Mouse (Mus musculus) myocyte (in vitro differentiated cells): ENCODE measurements at regions not wholly inside any gene's neighbourhood (a gene's known extent, or its start where the extent isn't known, plus 50 kb on each side); places are given as distances from the start of the nearest gene placed in this dataset.

ENCODE experiments used
- E2F4 ChIP-seq: IDR thresholded peaks from one replicate; pipeline ENCODE4 v1.6.1; 2011; ENCODE audit warnings: mild to moderate bottlenecking, control low read depth, moderate library complexity; ENCODE audit not compliant: insufficient read depth
- MAX ChIP-seq: IDR thresholded peaks from one replicate; pipeline ENCODE4 v1.6.1; 2011; ENCODE audit warnings: low read depth, mild to moderate bottlenecking, control low read depth
- MYOD1 ChIP-seq, 3 experiments: IDR thresholded peaks; one replicate each; pipeline ENCODE4 v1.6.1; 2011; ENCODE audit warnings: control low read depth in 2 of 3, low read depth in 2 of 3, mild to moderate bottlenecking in 2 of 3, moderate library complexity in 1 of 3; ENCODE audit not compliant: insufficient read length in 2 of 3, control insufficient read depth in 1 of 3
- MYOG ChIP-seq, 3 experiments: IDR thresholded peaks; one replicate each; pipeline ENCODE4 v1.6.1; 2011; ENCODE audit warnings: control low read depth in 2 of 3, low read depth in 2 of 3, mild to moderate bottlenecking in 2 of 3; ENCODE audit not compliant: insufficient read length in 2 of 3, control insufficient read depth in 1 of 3, insufficient read depth in 1 of 3
- POLR2A ChIP-seq: IDR thresholded peaks from one replicate; pipeline ENCODE4 v1.6.1; 2011; ENCODE audit warnings: low read depth, mild to moderate bottlenecking, control low read depth, moderate library complexity; ENCODE audit not compliant: insufficient read length
- POLR2AphosphoS2 ChIP-seq: IDR thresholded peaks from one replicate; pipeline ENCODE4 v1.6.1; 2011; ENCODE audit warnings: low read depth, control low read depth; ENCODE audit not compliant: insufficient read length
- USF1 ChIP-seq: IDR thresholded peaks from one replicate; pipeline ENCODE4 v1.6.1; 2011; ENCODE audit warnings: low read depth, mild to moderate bottlenecking, control low read depth, moderate library complexity

GRCm38 (mm10) chr2:9445826-9446225 lies 435.2 kb upstream of the 4930412O13Rik start:
- TF ChIP-seq POLR2A (no peak), E2F4 (no peak), USF1 (no peak), POLR2AphosphoS2 (no peak), MAX (no peak), MYOD1 (IDR thresholded peaks at IDR 0.05; ENCODE audit: control insufficient read depth in 1 of 3, insufficient read length in 2 of 3, low read depth in 2 of 3) (no peak), MYOG (IDR thresholded peaks at IDR 0.05; ENCODE audit: control insufficient read depth in 1 of 3, insufficient read depth in 1 of 3, insufficient read length in 2 of 3, low read depth in 2 of 3) (no peak)
